Mouse (Mus musculus) heart, postnatal 14 days (tissue): ENCODE results near the gene Sbf1. TPM values are rescaled to one million over a fixed set of nuclear protein-coding genes. Genes with fewer than 3 reads are reported as not detected.

Source experiments
- DNase-seq, 2 experiments: peaks; one replicate each; pipeline ENCODE4 v3.0.0; 2021 to 2022
- intact Hi-C: fragments of 180-260 bp; cut with DNase I; formaldehyde crosslinking; loops from one replicate; pipeline ENCODE4 v1.15.1; 2025
- microRNA-seq, 2 experiments: library from miRNA; unstranded; fragments of <30 nt; microRNA quantifications; one replicate each; pipeline ENCODE4 v1.2.0; 2021 to 2022
- total RNA-seq, 2 experiments: library from RNA; stranded (reverse); gene quantifications; 2 replicates each; pipeline ENCODE4 v1.2.3; 2021

The Sbf1 gene
- total RNA-seq, 2 experiments from 2014 or later, result 70.7 to 74.7 TPM

GRCm38 (mm10) chr15:89288227-89288767 is 26.8 kb downstream of the Sbf1 start:
- intact Hi-C loops, result no loop called here
- DNase-seq, result no peak

- intact Hi-C loops, result no loop called here
These were observed 28.5 kb downstream of the Sbf1 start for GRCm38 (mm10) chr15:89286582-89286981.

DNA sequence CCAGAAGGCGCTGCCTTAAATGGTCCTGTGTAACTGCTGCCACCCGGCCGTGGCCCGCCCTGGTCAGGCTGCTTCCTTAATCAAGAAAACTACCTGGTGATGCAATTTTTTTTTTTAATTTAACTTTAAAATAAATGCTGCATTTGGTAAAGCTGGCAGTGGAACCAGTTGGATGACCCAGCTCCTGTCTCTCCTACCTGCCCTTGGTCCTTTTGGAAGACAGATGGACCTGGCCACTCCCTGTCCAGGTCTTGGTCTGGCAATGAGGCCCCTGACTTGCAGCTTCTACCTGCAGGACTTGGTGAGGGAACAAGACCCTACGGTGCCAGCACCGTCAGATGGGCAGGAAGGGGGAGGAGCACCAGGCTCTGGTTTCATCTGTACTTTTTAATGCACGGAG is 29.0 kb downstream of the Sbf1 start:
- intact Hi-C loops, result no loop called here
- DNase-seq, result no peak

More at GRCm38 (mm10) chr15:89286582-89286981, 28.5 kb downstream of the Sbf1 start:
- no peak for DNase-seq

GRCm38 (mm10) chr15:89285478-89285877 is 29.6 kb downstream of the Sbf1 start:
- no peak for DNase-seq
- intact Hi-C loops, result no loop called here

- no peak for DNase-seq
- intact Hi-C loops, result no loop called here
These were observed 30.1 kb downstream of the Sbf1 start for GRCm38 (mm10) chr15:89285004-89285403.

- intact Hi-C loops, result no loop called here
- DNase-seq, result no peak
These were observed 31.0 kb downstream of the Sbf1 start for GRCm38 (mm10) chr15:89284094-89284493.

GRCm38 (mm10) chr15:89282546-89282945 is 32.6 kb downstream of the Sbf1 start:
- DNase-seq, result no peak
- intact Hi-C loops, result no loop called here

DNA sequence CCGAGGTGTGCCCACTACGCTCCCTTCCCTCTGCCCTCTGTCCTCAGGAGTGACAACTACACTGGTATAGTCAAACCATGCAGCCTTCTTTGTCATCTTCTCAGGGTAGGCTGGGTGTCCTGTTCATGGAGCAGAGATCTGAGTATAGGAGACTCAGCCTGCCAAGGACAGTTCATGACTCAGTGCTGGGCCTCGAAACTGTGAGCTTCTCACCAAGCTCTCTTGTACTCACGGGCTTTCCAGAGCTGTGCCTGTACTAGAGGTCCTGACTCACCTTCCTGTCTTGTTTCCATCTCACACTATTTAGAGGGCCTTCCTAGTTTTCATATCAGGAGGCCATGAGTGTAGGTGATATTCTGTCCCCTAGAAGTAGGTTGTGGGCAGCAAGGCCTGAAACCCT is 37.7 kb downstream of the Sbf1 start:
- DNase-seq, result no peak
- intact Hi-C loops, result no loop called here

DNA sequence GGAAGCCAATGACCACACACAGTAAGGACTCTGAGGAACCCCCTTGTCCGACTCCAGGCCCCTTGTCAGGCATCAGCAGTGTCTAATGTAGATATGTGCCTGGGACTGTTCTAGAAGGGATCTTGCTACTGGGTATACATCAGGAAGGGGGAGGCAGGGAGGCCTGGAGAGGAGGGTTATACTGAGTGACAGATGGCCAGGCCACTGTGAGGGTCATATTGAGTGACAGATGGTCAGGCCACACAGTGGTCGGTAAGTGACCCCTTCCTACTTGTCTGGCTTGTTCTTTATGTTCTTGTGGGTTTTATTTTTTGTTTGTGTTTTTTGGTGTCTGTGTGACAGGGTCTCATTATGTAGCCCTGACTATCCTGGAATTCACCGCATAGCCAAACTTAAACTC is 39.6 kb downstream of the Sbf1 start:
- intact Hi-C loops, result no loop called here
- no peak for DNase-seq

DNA sequence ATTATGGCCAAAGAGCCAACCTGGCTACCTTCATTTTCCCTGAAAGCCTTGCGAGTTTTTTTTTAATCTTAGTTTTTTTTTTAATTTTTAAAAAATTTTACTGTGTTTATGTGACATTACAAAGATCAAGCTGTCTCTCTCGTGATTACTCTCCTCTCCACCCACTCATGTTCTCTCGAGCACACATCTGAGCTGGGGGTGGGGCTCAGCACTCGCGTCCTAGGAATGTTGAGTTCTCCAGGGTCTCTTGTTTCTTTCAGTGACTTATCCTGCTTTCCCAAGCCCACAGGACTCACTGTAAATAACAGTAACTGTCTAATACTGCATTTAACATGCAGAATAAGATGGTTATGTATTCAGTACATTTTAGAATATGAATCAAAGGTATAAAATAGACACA is 50.6 kb downstream of the Sbf1 start:
- intact Hi-C loops, result no loop called here
- DNase-seq, result no peak

- DNase-seq, result no peak
- intact Hi-C loops, result no loop called here
These were observed 56.1 kb downstream of the Sbf1 start for GRCm38 (mm10) chr15:89258997-89259396.

- peak; percentile 29 to 31 for DNase-seq
- intact Hi-C loops, result no loop called here
These were observed 59.8 kb downstream of the Sbf1 start for GRCm38 (mm10) chr15:89255330-89255729.

DNA sequence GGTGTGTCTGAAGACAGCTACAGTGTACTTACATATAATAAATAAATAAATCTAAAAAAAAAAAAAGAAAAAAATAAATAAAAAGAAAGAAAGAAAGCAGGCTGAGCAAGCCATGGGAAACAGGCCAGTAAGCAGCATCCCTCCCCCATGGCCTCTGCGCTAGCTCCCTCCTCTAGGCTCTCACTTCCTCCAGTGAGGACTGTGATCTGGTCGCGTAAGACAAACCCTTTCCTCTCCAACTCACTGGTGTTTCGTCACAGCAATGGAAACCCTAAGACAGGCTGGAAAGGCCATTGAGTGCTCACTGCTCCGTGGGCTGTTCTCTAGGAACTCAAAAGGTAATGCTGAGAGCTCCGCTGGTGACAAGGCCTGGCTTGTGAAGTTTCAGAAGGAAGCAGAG is 66.0 kb downstream of the Sbf1 start:
- intact Hi-C loops, result no loop called here
- no peak for DNase-seq

DNA sequence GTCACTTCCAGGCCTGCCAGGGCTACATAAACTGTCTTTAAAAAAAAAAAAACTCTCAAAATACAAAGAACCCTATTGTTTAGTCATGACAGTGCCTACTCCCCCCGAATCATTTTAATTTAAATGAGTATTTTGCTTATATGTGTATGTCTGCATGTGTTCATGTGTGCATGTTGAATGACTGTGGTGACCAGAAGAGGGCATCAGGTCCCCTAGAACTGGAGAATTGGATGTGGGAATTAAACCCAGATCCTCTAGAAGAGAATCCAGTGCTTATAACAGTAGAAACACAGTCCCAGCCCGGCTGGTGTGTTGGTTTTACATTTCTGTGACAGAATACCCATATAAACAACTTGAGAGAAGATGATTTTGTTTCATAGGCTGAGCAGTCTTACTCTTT is 74.1 kb downstream of the Sbf1 start:
- intact Hi-C loops, result no loop called here
- DNase-seq, result no peak

DNA sequence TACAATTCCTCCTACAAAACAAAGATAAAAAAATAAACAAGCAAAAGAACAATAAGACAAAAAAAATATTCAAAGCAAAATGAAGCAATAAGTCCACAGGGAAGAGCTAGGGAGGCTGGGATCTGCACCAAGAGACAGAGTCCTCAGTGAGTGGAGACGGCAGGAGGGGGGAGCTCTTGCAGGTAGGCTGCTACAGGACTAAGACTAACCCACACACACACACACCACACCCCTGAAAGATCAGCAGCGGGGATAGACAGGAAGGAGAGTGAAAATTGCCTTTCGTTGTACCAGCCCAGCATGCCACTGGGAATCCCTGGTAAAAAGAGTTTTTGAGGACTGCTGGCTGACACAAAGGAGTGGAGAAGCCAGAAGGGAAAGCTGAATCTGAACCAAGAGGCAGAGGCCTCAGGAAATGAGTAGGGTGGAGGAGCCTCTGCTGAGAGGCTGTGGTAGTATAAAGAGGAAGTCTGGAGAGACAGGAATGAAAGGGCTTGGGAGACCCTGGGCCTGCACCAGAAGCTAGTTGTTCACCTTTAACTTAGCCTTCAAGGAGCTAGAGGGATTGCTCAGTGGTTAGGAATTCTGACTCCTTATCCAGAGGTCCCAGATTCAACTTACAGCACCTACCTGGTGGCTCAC is 75.2 kb downstream of the Sbf1 start:
- intact Hi-C loops, result no loop called here
- DNase-seq, result no peak

Small RNAs within 50 kb of the gene (microRNA-seq; reads per million reads assigned to microRNA genes)
- gene Mir6959, result 1.6 to 6.5 reads per million in 2 experiments

Other genes starting within 250 kb of the Sbf1 start
- gene Trabd, start 240.2 kb downstream of the Sbf1 start, total RNA-seq, result 10 to 100 TPM; 36.7 to 43.7 TPM
- gene Selenoo, start 226.2 kb downstream of the Sbf1 start, total RNA-seq, result 10 to 100 TPM; 13.6 to 13.8 TPM
- 10 to 100 TPM; 12.0 to 12.7 TPM for gene Tubgcp6, start 192.2 kb downstream of the Sbf1 start, total RNA-seq
- 1 to 10 TPM; 7.2 to 8.4 TPM for gene Hdac10, start 186.6 kb downstream of the Sbf1 start, total RNA-seq
- 10 to 100 TPM; 16.8 to 18.7 TPM for gene Mapk12, start 174.6 kb downstream of the Sbf1 start, total RNA-seq
- gene Mapk11, start 165.7 kb downstream of the Sbf1 start, total RNA-seq, result 1 to 10 TPM; 2.3 to 3.7 TPM
- gene Plxnb2, start 134.5 kb downstream of the Sbf1 start, total RNA-seq, result 100 to 1,000 TPM in 1 of 2 experiments, 10 to 100 TPM in 1; 98.2 to 101 TPM
- 10 to 100 TPM in 1 of 2 experiments, 1 to 10 TPM in 1; 9.7 to 10.1 TPM for gene Dennd6b, start 118.8 kb downstream of the Sbf1 start, total RNA-seq
- 10 to 100 TPM; 57.8 to 61.2 TPM for gene Ppp6r2, start 103.8 kb downstream of the Sbf1 start, total RNA-seq
- not detected for gene Adm2, start 7.4 kb upstream of the Sbf1 start, total RNA-seq
- gene Miox, start 19.1 kb upstream of the Sbf1 start, total RNA-seq, result not detected
- 10 to 100 TPM; 33.1 to 38.3 TPM for gene Lmf2, start 40.3 kb upstream of the Sbf1 start, total RNA-seq
- gene Ncaph2, start 40.4 kb upstream of the Sbf1 start, total RNA-seq, result 10 to 100 TPM; 56.0 to 64.7 TPM
- 10 to 100 TPM; 19.7 to 21.4 TPM for gene Sco2, start 58.5 kb upstream of the Sbf1 start, total RNA-seq
- under 1 TPM; 0.20 to 0.74 TPM for gene Tymp, start 61.7 kb upstream of the Sbf1 start, total RNA-seq
- 1 to 10 TPM in 1 of 2 experiments, under 1 TPM in 1; 0.76 to 1.6 TPM for gene Odf3b, start 64.0 kb upstream of the Sbf1 start, total RNA-seq
- gene Klhdc7b, start 69.6 kb upstream of the Sbf1 start, total RNA-seq, result not detected
- not detected for gene Syce3, start 95.2 kb upstream of the Sbf1 start, total RNA-seq
- gene Cpt1b, start 110.6 kb upstream of the Sbf1 start, total RNA-seq, result 100 to 1,000 TPM; 596 TPM
- gene C730034F03Rik, start 114.3 kb upstream of the Sbf1 start, total RNA-seq, result 1 to 10 TPM; 1.6 to 2.9 TPM
- 10 to 100 TPM; 11.0 to 14.6 TPM for gene Gm44502, start 114.4 kb upstream of the Sbf1 start, total RNA-seq
- gene Chkb, start 114.6 kb upstream of the Sbf1 start, total RNA-seq, result 10 to 100 TPM; 50.9 to 59.9 TPM
- gene Mapk8ip2, start 138.6 kb upstream of the Sbf1 start, total RNA-seq, result under 1 TPM; 0.05 to 0.31 TPM
- gene Arsa, start 162.1 kb upstream of the Sbf1 start, total RNA-seq, result 10 to 100 TPM; 13.7 to 15.5 TPM
- gene Shank3, start 184.3 kb upstream of the Sbf1 start, total RNA-seq, result 10 to 100 TPM; 78.7 to 83.9 TPM